Mouse (Mus musculus): Measurements from ENCODE around the gene Zic4.

DNA sequence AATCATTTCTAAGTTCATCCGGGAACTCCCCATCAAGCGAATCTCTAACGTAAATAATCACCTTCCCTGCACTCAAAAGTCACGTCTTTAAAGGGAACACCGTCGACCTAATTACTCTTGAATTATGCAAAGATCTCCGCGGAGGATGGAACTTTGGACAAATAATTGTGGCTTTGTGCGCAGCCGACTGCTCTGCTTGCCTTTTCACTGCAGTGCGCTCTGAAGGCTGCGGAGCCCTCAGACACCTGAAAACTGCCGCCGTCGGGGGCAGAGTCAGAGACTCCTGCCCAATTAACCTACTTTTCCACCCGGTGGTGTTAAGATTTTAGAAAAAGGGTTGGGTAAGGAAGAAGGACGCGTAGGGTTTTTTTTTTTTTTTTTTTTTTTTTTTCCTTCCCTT is 58.2 kb downstream of the Zic4 start:
- no peak for TF ChIP-seq POLR2A (IDR thresholded peaks at IDR 0.05; ENCODE audit: low read depth, low read length)
- TF ChIP-seq CTCF (IDR thresholded peaks at IDR 0.05; ENCODE audit: borderline replicate concordance, insufficient read depth, low read length) = no peak

Data from embryonic fibroblast, embryonic 13.5 days (primary cell).